Mouse (Mus musculus): ENCODE measurements around the gene Plcg1.

Gene Plcg1

DNA sequence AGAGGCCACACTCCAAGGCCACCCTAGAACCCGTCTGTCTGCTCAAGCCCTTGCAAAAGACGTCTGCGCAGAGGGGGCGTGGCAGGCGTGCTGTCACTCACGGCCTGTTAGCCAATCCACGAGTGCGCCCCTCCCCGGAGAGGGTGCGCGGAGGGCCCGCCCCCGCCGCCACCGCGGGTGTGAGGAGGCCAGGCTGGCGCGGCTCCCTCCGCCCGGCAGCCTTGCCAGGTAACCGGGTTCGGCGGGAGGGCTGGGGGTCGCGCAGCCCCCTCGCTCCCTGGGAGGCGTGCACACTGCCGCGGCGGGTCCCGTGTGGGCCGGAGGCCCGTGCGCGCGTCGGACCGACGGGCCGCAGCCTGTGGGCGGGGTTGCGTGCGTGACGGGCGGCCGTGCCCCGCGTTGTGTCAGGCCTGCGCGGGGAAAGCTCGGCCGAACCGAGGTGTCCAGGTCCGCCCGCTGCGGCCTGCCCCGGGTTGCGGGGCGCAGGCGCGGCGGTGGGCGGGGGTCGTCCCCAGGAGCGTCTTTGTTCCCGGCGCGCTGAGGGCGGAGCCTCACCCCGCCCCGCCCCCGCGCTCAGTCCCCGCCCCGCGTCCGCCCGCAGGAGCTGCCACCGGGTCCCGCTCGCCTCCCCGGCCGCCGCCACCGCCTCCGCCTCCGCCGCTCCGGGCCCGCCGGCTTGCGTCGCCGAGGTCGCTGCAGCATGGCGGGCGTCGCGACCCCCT, at the start of gene Plcg1:
Gene Plcg1 (plus strand): TSS at position 184 of the 722 bp plus-strand sequence.
- DNase-seq (ENCODE audit: low spot score in 2 of 2), result peak; percentile 73 to 88

DNA sequence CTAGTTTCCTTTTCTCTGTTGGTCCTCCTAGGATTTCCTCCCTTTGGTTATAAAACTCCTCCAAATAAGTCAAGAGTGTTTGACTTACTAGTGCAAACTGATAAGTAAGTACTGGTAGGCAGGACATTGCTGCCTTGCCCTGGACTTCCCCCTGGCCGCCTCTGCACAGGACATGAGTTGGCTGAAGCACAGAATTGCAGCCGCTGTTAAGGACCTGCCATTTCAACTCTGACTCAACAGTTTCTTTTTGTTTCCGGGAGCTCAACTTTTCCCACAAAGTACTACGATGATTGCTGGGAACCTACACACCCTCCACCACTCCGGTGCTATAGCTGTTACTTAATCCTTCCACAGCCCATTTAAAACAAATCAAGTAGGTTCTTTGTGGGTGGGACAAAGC, 30.8 kb upstream of the Plcg1 start:
- DNase-seq (ENCODE audit: low spot score in 2 of 2), result peak in 1 of 2 experiments; percentile 7

DNA sequence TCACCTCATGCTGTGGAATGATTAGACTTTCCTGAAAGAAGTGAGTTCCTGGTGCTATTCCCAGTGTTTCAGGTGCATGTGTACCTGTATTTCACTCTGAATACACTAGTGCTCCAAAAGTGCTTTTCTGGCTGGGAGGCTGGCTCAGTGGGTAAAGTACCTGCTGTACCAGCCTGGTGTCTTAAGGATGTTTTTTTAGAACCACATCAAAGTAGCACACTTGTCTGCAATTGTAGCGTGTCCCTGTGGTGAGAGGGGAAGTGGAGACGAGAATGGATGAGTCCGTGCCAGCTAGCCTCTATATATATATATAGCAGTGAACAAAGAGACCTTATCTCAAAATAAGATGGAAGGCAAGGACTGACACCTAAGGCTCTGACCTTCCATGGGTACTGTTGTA, 29.5 kb upstream of the Plcg1 start:
- no peak for DNase-seq (ENCODE audit: low spot score in 2 of 2)

DNA sequence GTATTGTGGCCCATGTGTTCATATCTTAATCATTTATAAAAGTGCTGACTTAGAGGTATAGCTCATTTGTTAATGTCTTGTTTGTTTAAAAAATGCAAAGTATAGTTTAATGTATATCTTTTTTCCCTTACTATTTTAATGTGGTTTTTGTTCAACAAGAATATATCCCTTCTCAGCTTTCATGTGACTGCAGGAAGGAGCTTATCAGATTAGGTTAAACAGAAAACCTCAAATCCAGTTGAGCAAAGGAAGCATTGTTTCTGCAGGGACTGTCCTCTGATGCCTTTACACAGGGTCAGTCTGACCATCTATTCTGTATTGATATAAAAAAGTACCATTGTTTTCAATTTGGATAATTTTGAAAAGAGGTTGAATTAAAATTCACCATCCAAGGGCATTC, 28.3 kb upstream of the Plcg1 start:
- no peak for DNase-seq (ENCODE audit: low spot score in 2 of 2)

DNA sequence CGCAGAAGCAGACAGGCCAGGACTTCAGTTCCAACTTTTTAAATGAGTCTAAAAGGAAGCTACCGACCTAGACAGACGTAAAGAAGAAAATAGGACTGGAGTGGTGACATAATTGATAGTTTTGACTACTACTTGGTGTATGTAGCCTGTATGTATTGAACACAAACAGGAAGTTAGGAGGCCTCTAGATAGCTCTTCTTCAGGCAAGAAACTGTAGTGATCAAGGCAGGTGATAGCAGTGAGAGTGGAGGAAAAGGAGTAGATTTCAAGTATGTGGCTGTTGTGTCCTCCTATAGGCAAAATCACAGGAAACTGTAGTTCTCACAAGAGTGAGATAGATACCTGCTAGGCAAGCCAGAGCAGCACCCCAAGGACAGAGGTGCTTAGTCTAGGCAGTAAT, 23.4 kb upstream of the Plcg1 start:
- DNase-seq (ENCODE audit: low spot score in 2 of 2), result no peak

DNA sequence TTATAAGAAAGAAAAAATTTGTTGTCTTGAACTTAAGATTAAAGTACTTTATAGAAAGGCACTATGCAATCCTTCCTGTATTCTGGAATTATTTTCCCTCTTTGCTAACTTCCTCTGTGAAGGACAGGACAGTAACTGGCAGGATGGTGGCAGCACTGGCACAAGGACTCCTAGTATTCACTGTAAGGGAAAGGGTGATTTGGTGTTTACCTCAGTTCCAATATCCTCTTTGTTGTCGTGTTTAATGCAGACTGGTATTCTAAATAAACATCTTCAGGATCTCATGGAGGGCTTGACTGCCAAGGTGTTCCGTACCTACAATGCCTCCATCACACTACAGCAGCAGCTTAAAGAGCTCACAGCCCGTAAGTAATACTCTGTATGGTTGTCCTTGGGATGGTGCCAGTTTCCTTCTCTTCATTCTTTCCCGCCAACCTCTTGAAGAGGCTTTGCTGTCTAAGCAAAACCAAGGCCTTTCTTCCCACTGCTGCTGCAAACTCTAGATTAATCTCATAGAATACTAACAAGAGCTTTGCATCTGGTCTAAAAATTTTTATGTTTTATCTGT, 15.6 kb upstream of the Plcg1 start:
- DNase-seq (ENCODE audit: low spot score in 2 of 2), result no peak

DNA sequence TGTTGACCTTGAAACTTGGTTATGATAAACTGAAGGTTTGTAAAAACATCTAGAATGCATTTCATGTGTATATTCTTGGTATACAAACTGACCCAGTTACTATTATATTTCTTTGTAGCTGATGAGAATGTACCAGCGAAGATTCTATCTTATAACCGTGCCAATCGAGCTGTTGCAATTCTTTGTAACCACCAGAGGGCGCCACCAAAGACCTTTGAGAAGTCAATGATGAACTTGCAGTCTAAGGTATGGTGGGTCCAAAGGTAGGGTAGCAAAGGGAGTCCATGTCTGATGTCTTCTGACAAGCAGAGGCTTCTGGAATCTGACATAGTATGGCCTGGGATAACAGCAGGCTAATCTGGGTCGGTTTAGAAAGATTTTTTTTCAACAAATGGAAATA, 13.8 kb upstream of the Plcg1 start:
- peak; percentile 29 to 53 for DNase-seq (ENCODE audit: low spot score in 2 of 2)

DNA sequence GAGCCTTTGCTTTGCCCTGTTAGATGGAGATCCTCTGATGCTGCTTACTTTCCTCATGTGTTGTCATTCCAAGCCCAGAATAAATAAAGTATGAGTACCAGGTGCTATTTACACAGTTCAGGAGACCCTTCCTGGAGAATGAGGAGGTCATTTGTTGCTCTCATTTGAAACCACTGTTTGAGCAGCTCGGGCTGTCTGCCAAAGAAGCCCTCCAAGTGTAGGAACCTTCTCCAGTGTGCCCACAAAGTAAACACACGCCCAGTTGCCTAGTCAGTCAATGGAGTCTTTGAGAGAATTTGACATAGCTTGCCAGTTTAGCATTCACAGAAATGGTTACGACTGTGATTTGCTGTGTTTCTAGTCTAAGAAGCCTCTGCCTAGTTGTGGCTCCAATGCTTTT, 12.3 kb upstream of the Plcg1 start:
- no peak for DNase-seq (ENCODE audit: low spot score in 2 of 2)

DNA sequence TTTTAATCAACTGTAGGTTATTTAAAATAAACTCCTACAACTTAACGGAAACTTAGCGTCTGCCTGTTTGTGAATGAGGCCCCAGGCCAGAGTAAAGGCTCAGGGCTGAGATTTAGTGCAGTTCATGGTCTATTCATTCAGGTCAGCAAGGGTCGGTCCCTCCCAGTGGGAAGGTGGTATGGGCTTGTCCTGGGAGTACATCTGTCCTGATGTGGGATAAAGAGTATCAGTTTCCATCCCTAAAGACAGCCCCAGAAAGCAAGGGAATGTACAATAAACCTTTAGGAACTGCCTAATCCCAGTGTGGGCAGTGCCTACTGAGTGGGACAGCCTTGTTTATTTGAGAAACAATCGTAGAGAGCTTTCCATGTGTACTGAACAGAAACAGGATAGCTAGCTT, 8.4 kb upstream of the Plcg1 start:
- DNase-seq (ENCODE audit: low spot score in 2 of 2), result no peak

DNA sequence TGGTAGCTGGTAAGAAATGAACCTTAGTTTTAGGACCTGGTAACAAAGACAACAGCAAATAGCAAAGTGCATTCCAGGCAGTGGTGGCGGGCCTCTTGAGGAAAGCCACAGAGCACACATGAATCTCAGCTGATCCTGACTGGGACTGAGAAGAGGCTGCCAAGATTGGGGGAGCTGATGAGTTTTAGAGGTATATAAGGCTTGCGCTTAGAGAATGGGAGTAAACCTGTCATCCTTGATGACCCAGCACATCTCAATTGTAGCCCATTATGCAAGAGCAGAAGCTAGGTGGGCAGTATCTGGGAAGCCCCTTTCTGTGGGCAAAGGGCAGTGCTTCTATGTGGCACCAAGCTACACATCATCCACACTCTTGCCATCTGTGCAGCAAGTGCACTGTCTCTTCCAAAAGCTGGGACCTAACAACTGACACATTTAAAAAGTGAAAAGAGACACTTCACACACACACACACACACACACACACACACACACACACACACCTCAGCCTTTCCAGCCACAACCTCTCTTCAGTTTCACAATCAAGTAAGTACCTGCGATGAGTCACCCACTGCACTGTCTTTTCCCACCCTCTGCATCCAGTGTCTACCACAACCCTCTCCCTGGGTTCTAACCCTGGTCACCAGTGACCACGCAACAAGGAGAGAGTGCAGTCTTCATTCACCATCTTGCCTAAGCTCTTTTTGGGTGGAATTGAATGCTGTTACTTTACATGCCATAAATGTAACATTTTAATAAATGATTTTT, 7.3 kb upstream of the Plcg1 start:
- DNase-seq (ENCODE audit: low spot score in 2 of 2), result no peak

DNA sequence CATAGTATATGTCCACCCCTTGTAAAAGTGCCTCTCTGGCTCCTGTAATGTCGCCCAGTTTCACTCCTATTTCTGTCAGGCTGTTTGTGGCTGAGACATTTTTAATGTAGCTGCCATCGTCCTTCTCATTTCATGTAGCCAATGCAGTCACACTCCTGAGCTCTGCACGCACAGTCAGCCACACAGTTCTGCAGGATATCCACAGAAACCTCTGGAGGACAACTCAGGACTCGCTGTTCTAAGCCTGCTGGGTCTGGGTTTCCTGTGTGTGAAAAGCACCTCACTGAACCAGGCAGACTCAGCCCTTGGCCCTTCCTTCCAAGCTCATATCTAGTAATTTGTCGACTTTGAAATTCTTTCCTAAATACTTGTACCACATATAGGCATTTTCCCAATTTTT, 6.6 kb upstream of the Plcg1 start:
- no peak for DNase-seq (ENCODE audit: low spot score in 2 of 2)

DNA sequence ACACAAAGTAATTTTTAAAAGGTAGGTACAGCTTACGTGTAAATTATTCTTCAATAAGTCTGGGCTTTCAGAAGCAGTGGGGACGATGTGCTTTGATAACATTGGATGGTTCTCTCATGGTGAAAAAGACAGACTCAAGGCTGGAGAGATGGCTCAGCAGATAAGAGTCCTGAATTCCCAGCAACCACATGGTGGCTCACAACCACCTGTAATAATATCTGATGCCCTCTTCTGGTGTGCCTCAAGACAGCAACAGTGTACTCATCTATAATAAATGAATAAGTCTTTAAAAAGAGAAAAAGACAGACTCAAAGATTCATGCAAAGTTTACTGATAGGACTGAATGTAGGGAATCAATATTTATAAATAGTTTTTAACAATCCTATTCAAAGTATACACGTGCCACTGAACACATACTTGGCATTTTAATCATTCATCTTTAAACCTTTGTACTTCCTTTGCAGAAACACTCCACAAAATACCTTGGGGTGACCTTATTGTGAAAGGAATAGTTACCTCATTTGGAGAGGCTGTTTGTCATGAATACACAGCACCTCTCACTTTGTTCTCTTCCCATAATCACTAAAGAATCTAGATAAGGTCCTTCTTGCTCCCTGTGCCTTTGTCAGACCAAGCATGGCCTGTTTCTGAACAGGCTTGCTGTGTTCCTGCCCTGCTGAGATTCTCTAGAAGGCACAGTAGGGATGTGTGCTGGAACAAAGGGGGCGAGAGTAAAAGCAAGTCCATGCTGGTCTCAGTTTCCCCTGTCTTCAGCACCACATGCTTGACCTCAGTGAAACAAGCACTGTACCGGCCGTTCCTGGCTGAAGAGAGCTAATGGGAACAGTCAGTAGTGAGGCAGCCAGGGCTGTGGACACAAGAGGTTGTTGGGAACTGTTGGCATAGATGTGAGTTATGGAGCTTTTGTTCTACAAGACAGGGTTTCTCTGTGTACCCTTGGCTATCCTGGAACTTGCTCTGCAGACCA, 4.9 kb upstream of the Plcg1 start:
- no peak for DNase-seq (ENCODE audit: low spot score in 2 of 2)

DNA sequence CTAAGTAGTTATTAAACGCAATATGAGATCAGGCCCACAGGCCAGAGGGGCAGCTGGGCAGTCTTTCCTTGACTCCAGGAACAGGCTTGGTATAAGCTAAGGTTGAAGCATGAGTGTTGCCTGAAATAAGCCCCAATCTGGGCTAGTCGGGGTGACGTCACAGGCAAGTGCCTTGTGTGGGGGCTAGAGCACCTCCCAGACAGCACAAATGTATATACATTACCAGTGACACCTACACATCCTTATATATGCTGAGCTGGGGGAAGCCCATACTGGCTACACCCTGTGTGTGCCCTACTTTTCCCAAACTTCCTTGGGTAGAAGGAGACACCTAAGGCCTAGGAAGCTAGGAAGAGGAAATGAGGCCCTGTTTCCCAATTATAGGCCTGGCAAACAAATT, 2.1 kb upstream of the Plcg1 start:
- DNase-seq (ENCODE audit: low spot score in 2 of 2), result no peak

DNA sequence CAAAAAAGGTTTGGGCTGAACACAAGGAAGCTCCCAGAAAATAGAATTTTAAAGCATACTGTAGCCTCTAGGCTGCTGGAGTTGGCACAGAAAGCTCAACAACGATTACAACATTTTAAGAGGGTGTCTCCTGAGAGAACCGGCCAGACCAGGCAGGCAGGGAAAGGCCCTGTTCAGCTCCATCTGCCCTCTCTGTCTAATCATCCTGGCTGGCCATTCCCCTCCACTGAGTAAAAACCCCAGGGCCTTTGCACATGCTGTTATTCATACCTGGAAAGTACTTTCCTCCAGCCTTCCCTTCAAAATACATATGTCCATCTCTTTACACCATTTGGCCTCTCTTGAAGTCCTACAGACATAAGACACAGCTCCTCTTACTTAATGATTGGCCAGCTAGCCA, 1.7 kb upstream of the Plcg1 start:
- DNase-seq (ENCODE audit: low spot score in 2 of 2), result no peak

DNA sequence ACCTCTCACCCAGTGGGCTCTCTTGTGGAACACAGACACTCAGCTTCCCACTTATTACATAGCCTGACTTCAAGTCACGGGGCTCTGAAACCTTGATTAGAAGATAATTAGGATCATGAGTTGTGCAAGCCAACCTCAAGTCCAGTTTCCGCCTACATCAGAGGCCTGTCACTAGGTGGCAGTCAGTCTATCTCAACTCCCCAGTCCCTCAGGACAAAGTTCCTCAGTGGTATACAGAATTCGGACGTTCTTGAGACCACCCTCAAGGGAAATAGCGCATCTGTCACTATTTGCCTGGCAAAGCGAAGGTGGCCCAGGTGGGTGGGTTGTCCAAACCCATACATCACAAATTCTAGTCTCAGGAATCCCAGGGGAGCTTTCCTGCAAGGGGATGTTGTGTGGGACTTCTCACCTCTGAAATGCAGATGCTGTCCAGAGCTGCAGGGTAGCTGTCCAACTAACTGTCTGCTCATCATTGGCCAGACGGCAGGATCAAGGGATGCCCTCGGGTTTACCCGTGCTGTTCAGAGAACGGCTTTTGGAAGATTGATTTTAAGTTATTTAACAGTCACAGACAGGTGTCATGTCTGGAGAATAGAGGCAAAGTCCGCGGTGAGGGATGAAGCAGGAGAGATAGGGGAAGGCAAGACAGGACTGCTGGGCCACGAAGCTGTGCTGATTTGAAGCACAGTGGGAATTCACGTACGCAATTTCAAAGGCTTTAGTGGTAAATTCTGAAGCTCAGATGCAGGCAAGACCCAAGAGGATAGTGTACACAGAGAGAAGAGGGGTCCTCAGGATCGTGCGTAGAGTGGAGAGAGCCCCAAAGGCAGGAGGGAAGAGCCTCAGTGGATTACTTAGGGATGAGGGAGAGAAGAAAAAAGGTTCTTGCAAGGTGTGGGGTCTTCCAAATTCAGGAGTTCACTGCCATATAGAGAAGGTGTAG, 976 bp upstream of the Plcg1 start:
- no peak for DNase-seq (ENCODE audit: low spot score in 2 of 2)

DNA sequence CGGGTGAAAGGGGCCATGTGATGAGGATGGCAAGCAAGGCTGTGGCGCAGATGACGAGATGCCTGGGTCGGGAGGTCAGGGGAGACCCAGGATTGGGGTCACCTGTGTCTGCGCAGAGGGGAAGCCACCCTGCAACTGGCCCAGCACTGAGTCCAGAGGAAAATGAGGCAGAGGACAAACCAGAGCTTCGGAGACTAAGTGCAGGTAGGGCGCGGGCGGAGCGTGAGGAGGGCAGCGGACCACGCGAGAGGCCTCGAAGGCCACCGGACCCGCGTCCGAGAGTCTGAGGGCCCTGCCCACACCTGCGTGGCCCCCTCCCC, 343 bp upstream of the Plcg1 start:
- DNase-seq (ENCODE audit: low spot score in 2 of 2), result no peak

DNA sequence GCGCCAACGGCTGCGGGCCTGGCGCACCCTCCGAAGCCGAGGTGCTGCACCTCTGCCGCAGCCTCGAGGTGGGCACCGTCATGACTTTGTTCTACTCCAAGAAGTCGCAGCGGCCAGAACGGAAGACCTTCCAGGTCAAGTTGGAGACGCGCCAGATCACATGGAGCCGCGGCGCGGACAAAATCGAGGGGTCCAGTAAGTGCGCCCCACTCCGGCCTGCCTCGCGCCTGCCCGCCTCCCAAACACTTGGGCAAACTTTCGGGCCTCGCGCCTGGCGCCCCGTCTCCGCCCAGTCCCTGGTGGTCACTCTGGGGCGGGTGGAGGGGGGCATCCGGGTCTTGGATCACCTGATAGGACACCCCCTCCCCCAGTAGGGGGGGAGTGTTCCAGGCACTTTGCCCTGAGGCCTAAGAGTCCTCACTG, 750 bp downstream of the Plcg1 start:
- no peak for DNase-seq (ENCODE audit: low spot score in 2 of 2)

DNA sequence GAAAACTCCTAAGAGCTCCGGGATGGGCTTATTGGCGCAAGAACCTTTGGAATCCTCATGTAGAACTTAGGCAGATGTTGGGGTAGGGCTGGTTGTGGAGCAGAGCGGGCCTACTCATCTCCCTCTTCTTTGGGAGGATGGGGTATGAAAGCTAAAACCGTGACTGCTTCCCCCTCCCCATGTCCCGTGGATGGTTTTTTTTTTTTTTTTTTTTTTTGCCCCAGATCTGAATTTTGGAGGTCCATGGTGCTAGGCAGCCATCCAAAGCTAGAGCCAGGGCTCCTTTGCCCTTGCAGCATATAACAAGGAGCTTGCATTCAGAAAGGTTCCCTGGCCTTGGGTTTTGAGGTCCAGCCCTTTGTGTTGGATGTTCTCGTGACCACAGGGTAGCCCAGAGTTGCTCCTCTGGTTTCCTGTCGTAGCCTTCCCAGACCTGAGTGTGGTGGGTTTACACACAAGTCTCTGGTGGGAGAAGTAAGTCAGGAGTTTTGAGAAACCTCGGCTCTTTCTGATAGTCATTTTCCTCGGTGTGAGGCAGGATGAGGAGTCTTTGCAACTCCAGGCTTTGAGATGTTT, 1.4 kb downstream of the Plcg1 start:
- no peak for DNase-seq (ENCODE audit: low spot score in 2 of 2)

DNA sequence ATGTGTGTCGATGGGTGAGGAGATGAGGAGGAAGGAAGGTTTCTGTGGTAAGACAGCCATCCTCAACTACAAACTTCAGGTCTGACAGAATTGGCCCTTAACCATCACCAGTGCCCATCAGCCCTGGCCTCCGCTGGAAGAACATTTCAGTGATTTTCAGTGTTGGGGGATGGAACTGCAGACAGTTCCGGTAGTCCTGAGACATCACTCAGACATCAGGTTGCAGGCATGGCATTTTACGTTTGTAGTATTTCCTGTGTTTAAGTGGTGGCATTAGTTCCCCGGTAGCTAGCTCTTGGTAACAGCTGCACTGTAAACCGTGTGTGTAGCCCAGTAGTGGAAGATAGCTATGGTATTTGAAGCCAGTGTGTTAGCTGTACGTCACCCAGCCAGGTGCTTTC, 2.0 kb downstream of the Plcg1 start:
- peak in 1 of 2 experiments; percentile 54 for DNase-seq (ENCODE audit: low spot score in 2 of 2)

DNA sequence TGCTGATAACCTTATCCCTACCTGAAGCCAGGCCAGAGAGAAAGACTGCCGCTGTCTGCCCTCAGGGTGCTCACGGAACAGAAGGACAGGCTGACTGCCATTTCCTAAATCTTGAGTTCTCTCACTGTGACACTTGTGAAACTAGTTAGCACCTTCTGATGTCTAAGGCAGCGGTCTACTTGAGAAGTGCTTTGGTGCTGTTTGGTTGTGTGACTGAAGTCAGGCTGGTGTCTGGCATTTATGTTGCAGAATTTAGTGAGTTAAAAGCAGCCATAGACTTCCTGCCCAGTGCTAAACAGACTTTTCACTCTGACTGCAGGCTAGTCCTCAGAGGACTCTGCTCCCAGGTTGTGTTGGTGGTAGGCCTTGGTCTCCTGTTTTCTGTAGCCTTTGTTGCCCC, 3.2 kb downstream of the Plcg1 start:
- peak in 1 of 2 experiments; percentile 29 for DNase-seq (ENCODE audit: low spot score in 2 of 2)

Data from natural killer cell, adult 2 months (primary cell).